Mouse (Mus musculus): ENCODE results near the gene Tmem17.

DNA sequence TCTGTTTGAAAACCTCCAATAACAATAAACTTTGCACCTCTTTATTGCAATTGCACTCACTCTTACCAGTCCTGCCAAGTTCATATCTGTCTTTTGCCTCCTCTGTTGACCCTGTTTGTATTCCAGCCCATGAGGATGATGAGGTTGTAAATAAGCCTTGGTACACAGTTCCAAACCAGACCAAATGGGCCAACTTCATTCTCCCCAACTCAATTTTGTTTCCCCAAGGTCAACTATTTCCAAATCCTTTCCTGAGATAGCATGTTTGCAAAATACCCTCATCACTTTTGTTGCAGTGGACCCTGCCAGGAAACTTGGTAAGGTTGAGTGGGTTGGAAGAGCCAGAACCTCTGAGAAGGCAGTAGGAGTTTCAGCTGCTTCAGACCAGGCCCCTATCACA is 16.9 kb upstream of the Tmem17 start:
- TF ChIP-seq POLR2A (IDR thresholded peaks at IDR 0.05; ENCODE audit: low read depth, low read length) (no peak), CTCF (conservative IDR thresholded peaks at IDR 0.05; ENCODE audit: insufficient read depth, insufficient read length, low read depth, low read length) (no peak)
